Mouse (Mus musculus): ENCODE data around the gene Gm11733. TPM values are rescaled to one million over a fixed set of nuclear protein-coding genes. Genes with fewer than 3 reads are reported as not detected.
"Not testable (repeated sequence)": the region's sequence is repeated elsewhere in the genome, so short reads cannot be mapped to it uniquely, and the experiment has no call there.

Gm11733 gene
- total RNA-seq (2015; ENCODE audit: low replicate concordance) (not detected in 2 replicates), total RNA-seq (2017; ENCODE audit: low replicate concordance) (not detected in 2 replicates)

DNA sequence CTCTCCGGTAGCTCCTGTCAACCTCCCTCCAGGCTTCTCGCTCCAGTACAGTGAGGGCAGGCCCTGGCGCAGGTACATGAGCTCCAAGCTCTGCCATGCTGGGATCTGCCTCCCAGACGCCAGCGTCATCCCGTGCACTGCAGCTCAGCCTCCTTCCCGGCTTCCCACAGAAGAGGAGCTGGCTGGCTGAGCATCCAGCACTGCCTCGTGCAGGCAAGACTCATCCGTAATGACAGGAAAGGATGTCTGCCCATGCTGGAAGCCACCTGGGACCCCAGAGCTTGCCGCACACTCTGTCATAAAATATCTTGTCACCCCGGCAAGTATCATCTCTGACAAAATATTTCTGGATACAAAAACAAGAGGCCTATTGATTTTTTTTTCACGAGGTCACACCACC lies at the start of gene Gm11733:
Gm11733 (plus strand) TSS at position 171 of the 400 bp plus-strand sequence.
- ATAC-seq (replicated peaks; ENCODE audit: low FRiP score, poor library complexity, severe bottlenecking): no peak

DNA sequence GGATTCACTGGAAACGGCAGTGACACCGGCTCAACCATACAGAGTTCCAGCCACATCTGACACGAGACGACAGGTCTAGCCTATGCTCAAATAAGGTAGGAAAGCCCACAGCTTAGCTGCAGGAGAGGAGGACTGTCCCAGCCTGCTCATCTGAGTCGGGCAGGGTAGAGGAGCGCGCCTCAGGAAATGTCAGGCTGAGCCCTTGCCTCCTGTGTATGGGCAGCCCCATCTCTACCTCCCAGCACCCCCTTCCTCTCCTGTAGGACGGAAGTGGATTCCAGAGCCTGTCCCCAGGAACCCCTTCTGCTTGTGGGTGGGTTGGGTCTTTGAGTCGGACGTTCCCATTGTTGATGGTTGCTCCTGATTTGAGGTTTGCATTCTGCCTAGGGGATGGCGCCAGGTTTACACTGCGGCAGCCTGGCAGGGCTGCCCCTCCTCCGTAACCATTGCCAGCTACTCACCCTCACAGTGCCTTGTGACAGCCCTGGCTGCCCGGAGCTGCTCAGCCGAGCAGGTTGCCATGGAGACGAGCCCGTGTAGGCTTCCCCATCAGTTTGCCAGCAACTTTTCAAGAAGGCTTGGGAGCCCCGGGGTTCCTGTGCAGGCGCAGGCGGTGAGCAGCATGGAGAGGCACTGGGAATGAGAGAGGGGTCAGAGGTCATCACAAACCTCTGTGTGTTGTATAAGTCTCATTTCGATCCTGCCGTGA lies 47.6 kb upstream of the Gm11733 start:
- ATAC-seq (replicated peaks; ENCODE audit: low FRiP score, poor library complexity, severe bottlenecking): no peak

DNA sequence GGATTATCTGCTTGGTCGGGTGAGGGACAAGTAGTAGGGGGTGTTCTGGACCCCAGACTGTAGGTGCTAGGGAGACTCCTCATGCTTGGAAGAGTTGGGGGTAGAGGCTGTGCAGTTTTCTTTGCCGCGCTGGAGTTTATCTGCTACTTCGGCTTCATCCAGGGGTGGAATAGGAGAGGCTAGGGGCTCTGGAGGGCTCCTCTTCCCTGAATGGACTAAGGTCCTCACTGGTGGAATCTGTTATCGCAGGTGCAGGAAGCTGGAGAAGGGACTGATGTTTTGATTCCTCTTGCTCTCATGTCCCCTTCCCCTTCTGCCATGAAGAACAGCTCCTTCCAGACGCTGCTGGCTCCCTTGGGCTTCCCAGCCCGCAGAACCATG lies 47.1 kb upstream of the Gm11733 start:
- ATAC-seq (replicated peaks; ENCODE audit: low FRiP score, poor library complexity, severe bottlenecking): no peak

- ATAC-seq (replicated peaks; ENCODE audit: low FRiP score, poor library complexity, severe bottlenecking): no peak
Measured at GRCm38 (mm10) chr11:117438363-117438762, 45.8 kb upstream of the Gm11733 start.

DNA sequence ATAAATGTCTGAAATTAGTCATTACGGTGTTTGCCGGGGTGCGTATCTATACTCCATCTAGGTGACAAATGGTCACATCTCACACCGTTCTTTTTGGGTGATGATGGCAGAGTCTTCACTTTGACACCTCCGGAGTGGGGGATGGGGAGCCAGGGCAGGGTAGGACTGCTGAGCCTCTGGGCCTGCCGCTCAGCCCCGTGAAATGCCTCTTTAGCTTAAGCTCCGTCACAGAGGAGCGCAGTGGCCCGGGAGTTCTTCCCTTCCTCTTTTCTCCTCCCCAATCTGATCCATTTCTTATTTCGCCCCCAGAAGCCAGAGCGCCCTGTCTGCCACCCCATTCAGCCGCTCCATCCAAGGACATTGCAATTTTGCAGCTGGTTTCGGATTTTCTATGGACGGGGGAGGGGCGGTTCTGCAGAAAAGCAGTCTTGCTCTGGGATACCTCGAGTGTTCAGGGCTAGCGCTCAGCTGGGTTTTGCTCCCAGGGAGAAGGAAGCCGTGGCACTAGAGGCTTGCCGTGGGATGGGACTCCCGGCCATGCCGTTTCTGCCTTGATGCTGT lies 43.2 kb upstream of the Gm11733 start:
- no peak for ATAC-seq (replicated peaks; ENCODE audit: low FRiP score, poor library complexity, severe bottlenecking)

DNA sequence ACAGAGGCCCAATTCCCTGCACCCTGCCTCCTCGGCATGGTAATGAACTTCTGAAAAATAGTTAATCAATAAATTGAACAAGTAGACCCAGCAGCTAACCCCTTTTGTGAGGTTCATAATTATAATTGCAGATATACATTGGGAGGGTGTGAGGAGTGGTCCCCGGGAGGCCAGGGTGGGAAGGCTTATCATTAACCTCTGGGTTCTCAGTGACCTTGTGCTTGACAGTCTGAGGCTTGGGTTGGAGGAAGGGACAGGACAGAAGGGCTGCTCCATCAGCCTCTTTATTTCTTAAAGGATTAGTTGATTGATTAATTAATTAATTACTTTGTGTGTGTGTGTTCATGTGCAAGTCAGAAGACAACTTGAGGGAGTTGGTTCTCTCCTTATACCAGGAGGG lies 40.1 kb upstream of the Gm11733 start:
- no peak for ATAC-seq (replicated peaks; ENCODE audit: low FRiP score, poor library complexity, severe bottlenecking)

- ATAC-seq (replicated peaks; ENCODE audit: low FRiP score, poor library complexity, severe bottlenecking): no peak
Measured at GRCm38 (mm10) chr11:117445707-117446106, 38.5 kb upstream of the Gm11733 start.

- no peak for ATAC-seq (replicated peaks; ENCODE audit: low FRiP score, poor library complexity, severe bottlenecking)
Measured at GRCm38 (mm10) chr11:117454086-117454485, 30.1 kb upstream of the Gm11733 start.

- no peak for ATAC-seq (replicated peaks; ENCODE audit: low FRiP score, poor library complexity, severe bottlenecking)
Measured at GRCm38 (mm10) chr11:117459148-117459547, 25.0 kb upstream of the Gm11733 start.

DNA sequence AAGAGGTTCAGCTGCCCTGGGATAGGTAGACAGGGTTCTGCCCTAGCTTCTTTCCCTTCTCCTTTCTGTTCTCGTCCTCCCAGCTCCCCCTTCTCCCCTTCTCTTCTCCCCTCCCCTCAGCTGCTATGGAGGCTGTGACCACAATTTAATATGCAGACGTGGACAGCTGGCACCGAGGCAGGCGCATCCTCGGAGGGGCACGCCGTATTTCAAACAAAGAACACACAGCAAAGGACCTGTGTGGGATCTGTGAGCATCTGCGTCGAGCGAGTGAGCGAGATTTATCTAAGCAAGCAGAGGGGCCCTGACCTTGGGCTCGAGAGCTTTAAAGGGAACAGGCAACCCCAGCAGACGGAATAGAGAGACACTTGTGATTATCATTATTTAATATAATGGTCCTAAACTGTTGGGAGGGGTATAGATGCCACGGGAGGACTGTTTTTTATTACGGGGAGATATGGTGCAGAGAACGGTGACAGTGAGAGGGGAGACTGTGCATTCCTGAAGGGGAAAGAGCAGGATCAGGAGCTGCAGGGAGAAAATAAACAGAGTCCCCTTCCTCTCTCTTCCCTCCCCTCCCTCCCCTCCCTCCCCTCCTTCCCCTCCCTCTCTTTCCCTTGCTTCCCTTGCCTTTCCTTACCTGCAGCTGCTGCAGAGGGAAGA lies 21.8 kb upstream of the Gm11733 start:
- ATAC-seq (replicated peaks; ENCODE audit: low FRiP score, poor library complexity, severe bottlenecking): no peak

- not testable (repeated sequence) for ATAC-seq (replicated peaks; ENCODE audit: low FRiP score, poor library complexity, severe bottlenecking)
Measured at GRCm38 (mm10) chr11:117463416-117463815, 20.8 kb upstream of the Gm11733 start.

DNA sequence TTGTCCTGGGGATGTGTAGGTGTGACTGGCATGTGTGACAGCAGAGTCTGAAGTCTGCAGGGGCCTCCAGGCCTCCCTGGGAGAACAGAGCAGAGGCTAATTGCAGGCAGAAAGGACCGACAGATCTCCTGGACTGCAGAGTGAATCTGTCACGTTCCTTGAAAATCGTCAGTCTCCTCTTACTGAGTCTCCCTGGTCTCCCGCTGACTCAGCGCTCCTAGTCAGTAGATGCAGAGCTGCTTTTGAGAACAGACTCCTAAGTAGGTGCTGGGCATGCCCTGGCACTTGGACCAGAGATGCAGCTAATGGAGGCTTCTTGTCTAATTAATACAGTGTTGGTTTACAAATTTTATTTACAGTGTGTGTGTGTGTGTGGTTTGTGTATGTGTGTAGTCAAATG lies 17.9 kb upstream of the Gm11733 start:
- no peak for ATAC-seq (replicated peaks; ENCODE audit: low FRiP score, poor library complexity, severe bottlenecking)

GRCm38 (mm10) chr11:117466911-117467310 lies 17.3 kb upstream of the Gm11733 start:
- ATAC-seq (replicated peaks; ENCODE audit: low FRiP score, poor library complexity, severe bottlenecking): no peak

GRCm38 (mm10) chr11:117468585-117469363 lies 15.4 kb upstream of the Gm11733 start:
- ATAC-seq (replicated peaks; ENCODE audit: low FRiP score, poor library complexity, severe bottlenecking): no peak

DNA sequence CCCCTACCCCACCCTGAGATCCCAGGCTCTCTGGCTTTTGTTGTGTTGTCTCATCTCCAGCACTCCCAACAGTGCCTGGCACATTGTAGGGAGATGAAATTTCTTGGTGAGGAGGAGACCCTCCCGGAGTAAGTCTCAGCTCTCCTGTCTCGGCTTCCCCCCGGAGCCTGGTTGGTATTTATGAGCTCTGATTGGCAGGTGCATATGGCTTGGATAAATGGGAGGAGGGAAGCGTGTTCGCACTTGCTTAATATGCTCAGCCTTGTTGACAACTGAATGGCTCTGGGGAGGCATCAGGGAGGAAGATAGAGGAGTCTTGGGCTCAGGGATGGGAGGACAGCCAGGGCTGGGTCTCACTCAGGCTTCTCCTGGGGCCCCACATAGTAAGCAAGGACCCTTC lies 14.4 kb upstream of the Gm11733 start:
- no peak for ATAC-seq (replicated peaks; ENCODE audit: low FRiP score, poor library complexity, severe bottlenecking)

DNA sequence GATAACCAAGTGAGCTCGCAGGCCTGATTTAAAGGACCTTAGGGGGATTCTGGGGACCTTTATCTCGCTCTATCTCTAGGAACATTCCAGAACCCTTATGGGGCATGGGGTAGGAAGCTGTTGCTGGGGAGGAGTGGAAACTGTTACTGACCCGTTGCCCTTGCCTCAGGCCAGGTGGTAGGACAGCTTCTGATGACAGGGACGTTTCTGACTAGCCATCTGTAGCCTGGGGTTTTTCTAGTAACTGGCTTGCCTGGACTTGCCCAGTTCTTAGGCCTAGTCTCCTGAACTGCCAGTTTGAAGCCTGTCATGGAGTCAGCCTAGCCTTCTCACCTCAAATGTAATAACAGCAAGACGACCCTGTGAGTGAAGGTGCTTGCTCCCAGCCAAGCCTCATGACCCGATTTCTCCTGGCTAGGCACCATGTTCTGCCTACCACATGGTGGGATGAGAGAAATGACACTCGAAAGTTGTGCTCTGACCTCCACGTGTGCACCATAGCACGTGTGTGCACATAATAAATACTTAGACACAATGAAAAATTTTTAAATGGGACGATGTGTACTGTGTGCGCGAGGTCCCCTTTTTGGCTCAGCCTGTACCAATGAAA lies 13.5 kb upstream of the Gm11733 start:
- ATAC-seq (replicated peaks; ENCODE audit: low FRiP score, poor library complexity, severe bottlenecking): no peak

- no peak for ATAC-seq (replicated peaks; ENCODE audit: low FRiP score, poor library complexity, severe bottlenecking)
Measured at GRCm38 (mm10) chr11:117471625-117472283, 12.4 kb upstream of the Gm11733 start.

GRCm38 (mm10) chr11:117472885-117473284 lies 11.3 kb upstream of the Gm11733 start:
- no peak for ATAC-seq (replicated peaks; ENCODE audit: low FRiP score, poor library complexity, severe bottlenecking)

DNA sequence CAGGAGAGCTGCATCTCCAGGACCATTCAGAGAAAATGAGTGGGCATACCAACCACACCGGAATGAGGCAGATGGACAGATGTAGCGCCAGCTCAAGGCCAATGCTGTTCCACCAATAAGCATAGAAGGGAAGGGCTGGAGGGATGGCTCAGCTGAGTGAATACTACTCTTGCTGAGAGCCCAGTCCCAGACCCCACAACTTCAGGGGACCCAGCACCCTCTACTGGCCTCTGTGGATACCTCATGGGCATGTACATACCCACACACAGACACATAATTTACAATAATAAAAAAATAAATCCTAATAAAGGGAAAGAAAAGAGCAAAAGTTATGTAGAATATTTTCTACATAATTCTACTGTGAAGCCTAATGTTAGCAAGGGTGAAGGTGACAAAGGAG lies 9.0 kb upstream of the Gm11733 start:
- no peak for ATAC-seq (replicated peaks; ENCODE audit: low FRiP score, poor library complexity, severe bottlenecking)
